Comparison of ENCODE assay signal across 8 mouse cellular contexts in genomic region chr13:93967138-93967537, GRCm38 (mm10).
A peak's percentile ranks its signal among the peaks of the same experiment; 100 is the strongest.
DNase-seq lines count a peak whose midpoint lies in the region; ATAC-seq and TF ChIP-seq lines count a peak whose summit lies in the region.

No protein-coding gene starts in this region.

- no peaks in the 10 kb centered on the region for H3K9me3 ChIP-seq in forebrain, embryonic 13.5 days (replicated peaks)
- H3K9me3 ChIP-seq in forebrain, embryonic 12.5 days, result no peaks in the 10 kb centered on the region
- no peaks in the 10 kb centered on the region for H3K9me3 ChIP-seq in embryonic facial prominence, embryonic 10.5 days

- no peaks in the 10 kb centered on the region for H3K36me3 ChIP-seq in forebrain, embryonic 13.5 days (ENCODE audit: poor library complexity, severe bottlenecking)
- H3K36me3 ChIP-seq in forebrain, embryonic 12.5 days (replicated peaks), result no peaks in the 10 kb centered on the region
- no peaks in the 10 kb centered on the region for H3K36me3 ChIP-seq in embryonic facial prominence, embryonic 10.5 days (replicated peaks)
- H3K36me3 ChIP-seq in kidney, adult 2 months (ENCODE audit: control insufficient read depth, insufficient read depth, low read length), result no peaks in the 10 kb centered on the region

- WGBS in forebrain, embryonic 13.5 days, result 29% methylated on average over 9 of the region's 9 CpGs
- 41% methylated on average over 9 of the region's 9 CpGs for WGBS in forebrain, embryonic 12.5 days
- WGBS in embryonic facial prominence, embryonic 10.5 days, result 69% methylated on average over 9 of the region's 9 CpGs
- 66% methylated on average over 9 of the region's 9 CpGs for WGBS in kidney, adult 2 months

- H3K27me3 ChIP-seq in forebrain, embryonic 13.5 days, result 0 out of 2 replicates have a peak, but pooled peaks cover 3% of the 10 kb centered on the region
- no peaks in the 10 kb centered on the region for H3K27me3 ChIP-seq in forebrain, embryonic 12.5 days
- H3K27me3 ChIP-seq in embryonic facial prominence, embryonic 10.5 days (replicated peaks; ENCODE audit: low read depth, poor library complexity, severe bottlenecking), result no peaks in the 10 kb centered on the region
- H3K27me3 ChIP-seq in kidney, adult 2 months (replicated peaks; ENCODE audit: control insufficient read depth, insufficient read depth, low read length), result no peaks in the 10 kb centered on the region

- H3K4me3 ChIP-seq in forebrain, embryonic 13.5 days, result no peak overlapping the region
- H3K4me3 ChIP-seq in forebrain, embryonic 12.5 days (replicated peaks), result no peak overlapping the region
- no peak overlapping the region for H3K4me3 ChIP-seq in embryonic facial prominence, embryonic 10.5 days
- no peak overlapping the region for H3K4me3 ChIP-seq in kidney, adult 2 months (ENCODE audit: insufficient read depth, low read depth, low read length)

- no peak for TF ChIP-seq POLR2A in kidney, adult 2 months (IDR thresholded peaks at IDR 0.05; ENCODE audit: low read depth, low read length)

- peak; percentile 71 for DNase-seq in ZHBTc4 (ENCODE audit: low read depth, low spot score)
- DNase-seq in embryonic facial prominence, embryonic 10.5 days (ENCODE audit: low spot score), result peak; percentile 39
- DNase-seq in layer of hippocampus, postnatal 14 days (ENCODE audit: low spot score in 2 of 2), result peak; percentile 42 to 56
- DNase-seq in ovary, postnatal 14 days (ENCODE audit: low spot score), result peak; percentile 33
- no peak for DNase-seq in natural killer cell, adult 2 months (ENCODE audit: low spot score in 2 of 2)
- DNase-seq in kidney, adult 2 months, result no peak

- peak; percentile 61 for ATAC-seq in forebrain, embryonic 13.5 days
- ATAC-seq in forebrain, embryonic 12.5 days (ENCODE audit: low FRiP score), result no peak; the same call in 1 of the 2 replicates

- H3K4me2 ChIP-seq in forebrain, embryonic 13.5 days, result no peak overlapping the region
- no peak overlapping the region for H3K4me2 ChIP-seq in forebrain, embryonic 12.5 days

- H3K27ac ChIP-seq in forebrain, embryonic 13.5 days, result no peak overlapping the region
- H3K27ac ChIP-seq in forebrain, embryonic 12.5 days, result no peak overlapping the region
- H3K27ac ChIP-seq in embryonic facial prominence, embryonic 10.5 days (replicated peaks), result peak overlapping the region; percentile 54
- no peak overlapping the region for H3K27ac ChIP-seq in kidney, adult 2 months (ENCODE audit: insufficient read depth, low read depth, low read length)

- no peak overlapping the region for H3K9ac ChIP-seq in forebrain, embryonic 13.5 days
- no peak overlapping the region for H3K9ac ChIP-seq in forebrain, embryonic 12.5 days

- peaks cover 14% of the 10 kb centered on the region for H3K4me1 ChIP-seq in forebrain, embryonic 13.5 days
- peaks cover 14% of the 10 kb centered on the region for H3K4me1 ChIP-seq in forebrain, embryonic 12.5 days
- peaks cover 23% of the 10 kb centered on the region for H3K4me1 ChIP-seq in embryonic facial prominence, embryonic 10.5 days
- no peaks in the 10 kb centered on the region for H3K4me1 ChIP-seq in kidney, adult 2 months (ENCODE audit: control insufficient read depth, insufficient read depth, low read length)

- no peak for TF ChIP-seq CTCF in kidney, adult 2 months (conservative IDR thresholded peaks at IDR 0.05; ENCODE audit: insufficient read depth, insufficient read length, low read depth, low read length)

Comparison
In these comparisons a context has a peak if more than half of its experiments do, and no peak if none do; other contexts are left out.
1. DNase-seq: peak in ZHBTc4 (single experiment), embryonic facial prominence, embryonic 10.5 days (single experiment), layer of hippocampus, postnatal 14 days (2 of 2) and ovary, postnatal 14 days (single experiment); none in natural killer cell, adult 2 months (0 of 2) and kidney, adult 2 months (single experiment).